Mouse (Mus musculus) midbrain, embryonic 12.5 days (tissue): Measurements from ENCODE around the gene Pex11g. TPM values are rescaled to one million over a fixed set of nuclear protein-coding genes. Genes with fewer than 3 reads are reported as not detected.
A peak's percentile ranks its signal among the peaks of the same experiment; 100 is the strongest.

Experiments
- ATAC-seq: fragments of 200-750 bp; cut with Nextera tagmentation; 2 replicates; pipeline ENCODE4 v1.8.0; 2017; ENCODE audit warnings: low read depth, moderate TSS enrichment, moderate library complexity; ENCODE audit not compliant: low FRiP score
- H3K27ac ChIP-seq: fragments of 300-500 bp; sonication (generic); replicated peaks from 2 replicates; pipeline ENCODE4 v1.5.1; 2016; ENCODE audit warnings: mild to moderate bottlenecking
- H3K27me3 ChIP-seq: fragments of 300-500 bp; sonication (generic); 2 replicates; pipeline ENCODE4 v1.6.1; 2016; ENCODE audit warnings: mild to moderate bottlenecking
- H3K36me3 ChIP-seq: fragments of 300-500 bp; sonication (generic); 2 replicates; pipeline ENCODE4 v1.6.1; 2016
- H3K4me1 ChIP-seq: fragments of 300-500 bp; sonication (generic); 2 replicates; pipeline ENCODE4 v1.6.1; 2016
- H3K4me2 ChIP-seq: fragments of 300-500 bp; sonication (generic); replicated peaks from 2 replicates; pipeline ENCODE4 v1.6.1; 2016; ENCODE audit warnings: mild to moderate bottlenecking, moderate library complexity
- H3K4me3 ChIP-seq: fragments of 300-500 bp; sonication (generic); 2 replicates; pipeline ENCODE4 v1.5.1; 2016; ENCODE audit warnings: mild to moderate bottlenecking
- H3K9ac ChIP-seq: fragments of 300-500 bp; sonication (generic); replicated peaks from 2 replicates; pipeline ENCODE4 v1.6.1; 2016; ENCODE audit warnings: mild to moderate bottlenecking, moderate library complexity
- H3K9me3 ChIP-seq: fragments of 300-500 bp; sonication (generic); 2 replicates; pipeline ENCODE4 v1.6.1; 2016; ENCODE audit warnings: mild to moderate bottlenecking
- WGBS: fragments of 180-500 bp; shearing (Covaris S2); methylation state at CpG from one replicate; pipeline ENCODE4 v1.1.7; 2016; 5-methylcytosine and 5-hydroxymethylcytosine counted together
- polyA plus RNA-seq: library from polyadenylated mRNA; unstranded; fragments of >200 nt; fragmentation: Nextera tagmentation; extraction: Ambion mirVana; gene quantifications from 2 replicates; pipeline ENCODE4 v1.2.1, GENCODE M21; 2016

Gene Pex11g
- polyA plus RNA-seq, 1 experiment from 2014 or later, result 3.3 TPM

- no peak overlapping the region for H3K9ac ChIP-seq
- no peaks in the 10 kb centered on the region for H3K27me3 ChIP-seq
- peaks cover 36% of the 10 kb centered on the region for H3K4me1 ChIP-seq
- no peak overlapping the region for H3K4me2 ChIP-seq
- peaks cover 36% of the 10 kb centered on the region for H3K36me3 ChIP-seq
- ATAC-seq, result no peak
- H3K27ac ChIP-seq, result no peak overlapping the region
- peaks cover 10% of the 10 kb centered on the region; the same call in 1 of the 2 replicates for H3K9me3 ChIP-seq
- WGBS, result 93% methylated on average over 3 of the region's 3 CpGs
- H3K4me3 ChIP-seq, result no peak overlapping the region
These were observed 31.1 kb upstream of the Pex11g start for GRCm38 (mm10) chr8:3498583-3498982.

GRCm38 (mm10) chr8:3496428-3496748 is 28.9 kb upstream of the Pex11g start:
- Histone ChIP-seq H3K4me1 (peaks cover 27% of the 10 kb centered on the region), H3K36me3 (peaks cover 36% of the 10 kb centered on the region), H3K27ac (no peak overlapping the region), H3K4me2 (no peak overlapping the region), H3K27me3 (no peaks in the 10 kb centered on the region), H3K4me3 (no peak overlapping the region), H3K9me3 (peaks cover 10% of the 10 kb centered on the region; the same call in 1 of the 2 replicates), H3K9ac (no peak overlapping the region)
- ATAC-seq, result no peak
- 94% methylated on average over 15 of the region's 15 CpGs for WGBS

GRCm38 (mm10) chr8:3495578-3496427 is 28.3 kb upstream of the Pex11g start:
- 96% methylated on average over 44 of the region's 44 CpGs for WGBS
- H3K9me3 ChIP-seq, result peaks cover 10% of the 10 kb centered on the region; the same call in 1 of the 2 replicates
- H3K4me1 ChIP-seq, result peaks cover 21% of the 10 kb centered on the region
- no peak overlapping the region for H3K27ac ChIP-seq
- H3K9ac ChIP-seq, result no peak overlapping the region
- no peak for ATAC-seq
- H3K4me2 ChIP-seq, result no peak overlapping the region
- no peak overlapping the region for H3K4me3 ChIP-seq
- no peaks in the 10 kb centered on the region for H3K27me3 ChIP-seq
- peaks cover 36% of the 10 kb centered on the region for H3K36me3 ChIP-seq

GRCm38 (mm10) chr8:3493845-3494208 is 26.3 kb upstream of the Pex11g start:
- Histone ChIP-seq H3K9me3 (peaks cover 10% of the 10 kb centered on the region; the same call in 1 of the 2 replicates), H3K27ac (peak overlapping the region; percentile 84), H3K9ac (peak overlapping the region; percentile 96), H3K4me2 (peak overlapping the region; percentile 68), H3K36me3 (peaks cover 36% of the 10 kb centered on the region), H3K27me3 (no peaks in the 10 kb centered on the region), H3K4me3 (peak overlapping the region; percentile 78), H3K4me1 (peaks cover 20% of the 10 kb centered on the region)
- 46% methylated on average over 6 of the region's 6 CpGs for WGBS
- peak; percentile 0; the same call in 1 of the 2 replicates for ATAC-seq

GRCm38 (mm10) chr8:3492901-3493844 is 25.7 kb upstream of the Pex11g start, which contains the start of gene Zfp358:
Gene Zfp358, plus strand, starts transcription at chr8:3493138.
- Histone ChIP-seq H3K27ac (peak within 1 kb of the TSS; percentile 84), H3K4me3 (peak within 1 kb of the TSS; percentile 78), H3K9ac (peak within 1 kb of the TSS; percentile 96), H3K27me3 (no peaks in the 10 kb centered on the region), H3K4me1 (peaks cover 20% of the 10 kb centered on the region), H3K9me3 (peaks cover 10% of the 10 kb centered on the region; the same call in 1 of the 2 replicates), H3K36me3 (peaks cover 36% of the 10 kb centered on the region), H3K4me2 (peak within 1 kb of the TSS; percentile 68)
- WGBS, result under 1% methylated on average over 61 of the region's 64 CpGs
- ATAC-seq, result peak; percentile 94

GRCm38 (mm10) chr8:3485192-3485591 is 17.7 kb upstream of the Pex11g start:
- 0 out of 2 replicates have a peak, but pooled peaks have one; percentile 49 for ATAC-seq

GRCm38 (mm10) chr8:3483546-3483945 is 16.1 kb upstream of the Pex11g start:
- no peak overlapping the region for H3K4me2 ChIP-seq
- H3K4me3 ChIP-seq, result no peak overlapping the region
- no peaks in the 10 kb centered on the region for H3K27me3 ChIP-seq
- ATAC-seq, result no peak
- H3K9ac ChIP-seq, result no peak overlapping the region
- no peaks in the 10 kb centered on the region for H3K9me3 ChIP-seq
- H3K27ac ChIP-seq, result no peak overlapping the region
- H3K36me3 ChIP-seq, result no peaks in the 10 kb centered on the region
- no peaks in the 10 kb centered on the region for H3K4me1 ChIP-seq
- 91% methylated on average over 7 of the region's 7 CpGs for WGBS

More at GRCm38 (mm10) chr8:3485192-3485591, 17.7 kb upstream of the Pex11g start:
- 40% methylated on average over 5 of the region's 5 CpGs for WGBS
- Histone ChIP-seq H3K9me3 (no peaks in the 10 kb centered on the region), H3K4me2 (no peak overlapping the region), H3K27ac (no peak overlapping the region), H3K36me3 (no peaks in the 10 kb centered on the region), H3K9ac (no peak overlapping the region), H3K27me3 (no peaks in the 10 kb centered on the region), H3K4me1 (no peaks in the 10 kb centered on the region), H3K4me3 (no peak overlapping the region)

- WGBS, result 92% methylated on average over 22 of the region's 22 CpGs
These were observed 14.8 kb upstream of the Pex11g start for GRCm38 (mm10) chr8:3482240-3482740.

GRCm38 (mm10) chr8:3481605-3482004 is 14.1 kb upstream of the Pex11g start:
- H3K4me2 ChIP-seq, result no peak overlapping the region
- 69% methylated on average over 5 of the region's 5 CpGs for WGBS

More at GRCm38 (mm10) chr8:3482240-3482740, 14.8 kb upstream of the Pex11g start:
- Histone ChIP-seq H3K4me1 (no peaks in the 10 kb centered on the region), H3K27ac (no peak overlapping the region), H3K36me3 (no peaks in the 10 kb centered on the region), H3K27me3 (0 out of 2 replicates have a peak, but pooled peaks cover 6% of the 10 kb centered on the region), H3K4me2 (no peak overlapping the region), H3K9me3 (no peaks in the 10 kb centered on the region), H3K4me3 (no peak overlapping the region), H3K9ac (no peak overlapping the region)
- no peak for ATAC-seq

GRCm38 (mm10) chr8:3480221-3480785 is 12.8 kb upstream of the Pex11g start:
- 80% methylated on average over 4 of the region's 4 CpGs for WGBS
- H3K9ac ChIP-seq, result no peak overlapping the region
- no peak for ATAC-seq
- H3K4me2 ChIP-seq, result no peak overlapping the region
- H3K4me3 ChIP-seq, result no peak overlapping the region
- H3K4me1 ChIP-seq, result no peaks in the 10 kb centered on the region
- H3K36me3 ChIP-seq, result no peaks in the 10 kb centered on the region
- no peak overlapping the region for H3K27ac ChIP-seq
- H3K27me3 ChIP-seq, result peaks cover 24% of the 10 kb centered on the region
- H3K9me3 ChIP-seq, result no peaks in the 10 kb centered on the region

More at GRCm38 (mm10) chr8:3481605-3482004, 14.1 kb upstream of the Pex11g start:
- H3K27me3 ChIP-seq, result peaks cover 11% of the 10 kb centered on the region
- no peaks in the 10 kb centered on the region for H3K36me3 ChIP-seq
- no peak overlapping the region for H3K9ac ChIP-seq
- H3K4me1 ChIP-seq, result no peaks in the 10 kb centered on the region
- ATAC-seq, result no peak
- H3K4me3 ChIP-seq, result no peak overlapping the region
- H3K9me3 ChIP-seq, result no peaks in the 10 kb centered on the region
- H3K27ac ChIP-seq, result no peak overlapping the region

- 0 out of 2 replicates have a peak overlapping the region, but pooled peaks have one; percentile 46 for H3K9ac ChIP-seq
- no peaks in the 10 kb centered on the region for H3K9me3 ChIP-seq
- H3K27me3 ChIP-seq, result peaks cover 26% of the 10 kb centered on the region
- H3K4me1 ChIP-seq, result no peaks in the 10 kb centered on the region
- peak overlapping the region; percentile 47 for H3K4me2 ChIP-seq
- WGBS, result 33% methylated on average over 37 of the region's 37 CpGs
- no peak overlapping the region for H3K27ac ChIP-seq
- H3K4me3 ChIP-seq, result peak overlapping the region; percentile 28
- peak; percentile 49 for ATAC-seq
- no peaks in the 10 kb centered on the region for H3K36me3 ChIP-seq
These were observed 8.4 kb upstream of the Pex11g start for GRCm38 (mm10) chr8:3475715-3476429.
